Mouse (Mus musculus): ENCODE measurements around the gene Miox. TPM values are rescaled to one million over a fixed set of nuclear protein-coding genes. Genes with fewer than 3 reads are reported as not detected.
A peak's percentile ranks its signal among the peaks of the same experiment; 100 is the strongest.

The Miox gene
- total and polyA plus RNA-seq, 3 experiments: not detected

DNA sequence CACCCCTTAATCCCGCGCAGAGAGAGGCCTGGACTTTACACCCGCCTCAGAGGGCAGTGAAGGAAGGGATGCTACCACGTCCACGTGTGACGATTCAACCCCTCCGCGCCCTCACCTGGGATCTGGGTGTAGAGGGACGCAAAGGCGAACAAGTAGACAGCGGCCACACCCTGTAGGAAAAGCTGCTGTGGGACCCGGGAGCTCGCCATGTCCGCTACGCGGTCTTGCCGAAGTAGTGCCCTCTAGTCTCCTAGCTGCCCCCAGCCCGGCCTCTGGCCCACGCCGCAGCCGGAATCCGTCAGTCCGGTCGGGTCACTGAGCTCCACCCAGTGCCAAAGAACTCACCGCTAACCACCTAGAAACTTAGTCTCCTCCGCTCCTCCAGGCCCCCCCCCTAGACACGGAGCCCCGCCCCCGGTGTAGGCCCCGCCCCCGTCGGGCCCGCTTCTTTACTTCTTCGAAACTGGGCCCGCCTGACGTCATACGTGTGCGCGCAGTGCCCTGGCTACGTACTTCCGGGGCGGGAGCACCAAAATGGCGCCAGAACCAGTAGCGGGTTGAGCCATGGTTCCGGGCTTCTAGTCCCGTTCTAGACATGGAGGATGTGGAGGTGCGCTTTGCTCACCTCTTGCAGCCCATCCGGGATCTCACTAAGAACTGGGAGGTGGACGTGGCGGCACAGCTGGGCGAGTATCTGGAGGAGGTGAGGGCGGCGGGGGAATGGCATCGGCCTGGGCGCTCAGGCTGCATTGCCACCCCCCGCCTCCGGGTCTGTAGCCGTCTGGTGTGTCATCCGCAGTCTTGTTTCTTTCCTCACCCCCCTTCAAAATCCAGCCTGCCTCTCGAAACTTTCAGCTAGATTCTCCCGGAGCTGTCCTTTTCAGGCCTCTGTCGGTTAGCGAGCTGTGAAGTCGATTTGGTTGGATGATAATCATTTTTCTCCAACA is 21.3 kb downstream of the Miox start, which contains the start of the genes Lmf2 and Ncaph2:
TSS of gene Lmf2 (minus strand) at position 419 of the 947 bp plus-strand sequence.
TSS of gene Ncaph2 (plus strand) at position 479 of the 947 bp plus-strand sequence.
- no peaks in the 10 kb centered on the region; the same call in 1 of the 2 replicates for H3K36me3 ChIP-seq (ENCODE audit: control insufficient read depth, insufficient read depth, low read length)
- H3K9ac ChIP-seq (ENCODE audit: low read depth, low read length): peak within 1 kb of the TSS; percentile 95
- peak within 1 kb of the TSS; percentile 97 for H3K4me3 ChIP-seq
- WGBS: under 1% methylated on average over 64 of the region's 64 CpGs
- H3K79me2 ChIP-seq (replicated peaks; ENCODE audit: control insufficient read depth, insufficient read depth, low read length): peaks cover 3% of the 10 kb centered on the region
- peak; percentile 95 to 98 for DNase-seq
- no peaks in the 10 kb centered on the region for H3K27me3 ChIP-seq (ENCODE audit: control insufficient read depth, insufficient read depth, low read length)
- intact Hi-C loops (cut with DNase I): loop anchor here (2.0 kb wide), 2 partner anchors 17 to 41 kb away; partner anchors contain the start of genes Sbf1 and Sco2
- H3K27ac ChIP-seq: peak within 1 kb of the TSS; percentile 90
- H3K4me1 ChIP-seq (ENCODE audit: control insufficient read depth, insufficient read depth, low read length): peaks cover 7% of the 10 kb centered on the region
- TF ChIP-seq POLR2A (IDR thresholded peaks at IDR 0.05; ENCODE audit: insufficient read depth, low read depth, low read length) (peak; percentile 57), CTCF (IDR thresholded peaks at IDR 0.05) (no peak), EP300 (IDR thresholded peaks at IDR 0.05; ENCODE audit: insufficient read depth, low read depth, low read length) (0 out of 2 replicates have a peak, but pooled peaks have one; percentile 33)

DNA sequence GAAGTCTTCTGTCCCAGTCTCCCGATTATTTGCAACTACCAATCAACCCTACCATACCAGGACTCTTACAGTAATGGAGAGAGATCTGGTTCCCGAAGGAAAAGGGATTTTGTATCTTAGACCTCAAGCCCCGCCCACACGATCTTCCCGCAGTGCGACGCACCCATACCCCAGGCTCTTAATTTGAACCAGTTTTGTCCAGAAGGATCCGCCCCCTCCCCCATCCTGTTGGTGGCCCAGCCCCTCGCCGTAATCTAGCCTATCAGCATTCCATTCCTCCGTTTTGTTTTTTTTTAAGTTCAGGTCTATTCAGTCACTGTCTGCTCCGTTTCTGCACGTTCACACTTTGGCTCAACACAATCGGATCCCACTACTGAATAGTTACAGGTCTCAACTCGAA is 22.2 kb downstream of the Miox start:
- Histone ChIP-seq H3K36me3 (ENCODE audit: control insufficient read depth, insufficient read depth, low read length) (no peaks in the 10 kb centered on the region), H3K9ac (ENCODE audit: low read depth, low read length) (no peak overlapping the region), H3K27me3 (ENCODE audit: control insufficient read depth, insufficient read depth, low read length) (no peaks in the 10 kb centered on the region), H3K4me3 (peak overlapping the region; percentile 97), H3K4me1 (ENCODE audit: control insufficient read depth, insufficient read depth, low read length) (peaks cover 6% of the 10 kb centered on the region), H3K27ac (peak overlapping the region; percentile 90), H3K79me2 (replicated peaks; ENCODE audit: control insufficient read depth, insufficient read depth, low read length) (peaks cover 3% of the 10 kb centered on the region)
- TF ChIP-seq EP300 (IDR thresholded peaks at IDR 0.05; ENCODE audit: insufficient read depth, low read depth, low read length) (no peak), POLR2A (IDR thresholded peaks at IDR 0.05; ENCODE audit: insufficient read depth, low read depth, low read length) (no peak), CTCF (IDR thresholded peaks at IDR 0.05) (no peak)
- intact Hi-C loops (cut with DNase I): no loop called here
- no peak for DNase-seq
- WGBS: under 1% methylated on average over 15 of the region's 15 CpGs

GRCm38 (mm10) chr15:89358784-89359183 is 24.6 kb downstream of the Miox start:
- DNase-seq: no peak
- Histone ChIP-seq H3K4me3 (no peak overlapping the region), H3K9ac (ENCODE audit: low read depth, low read length) (no peak overlapping the region), H3K4me1 (ENCODE audit: control insufficient read depth, insufficient read depth, low read length) (peaks cover 6% of the 10 kb centered on the region), H3K36me3 (ENCODE audit: control insufficient read depth, insufficient read depth, low read length) (no peaks in the 10 kb centered on the region), H3K79me2 (replicated peaks; ENCODE audit: control insufficient read depth, insufficient read depth, low read length) (peaks cover 3% of the 10 kb centered on the region), H3K27ac (no peak overlapping the region), H3K27me3 (ENCODE audit: control insufficient read depth, insufficient read depth, low read length) (no peaks in the 10 kb centered on the region)
- 50% methylated on average over 3 of the region's 3 CpGs for WGBS
- intact Hi-C loops (cut with DNase I): no loop called here
- TF ChIP-seq CTCF (IDR thresholded peaks at IDR 0.05) (no peak), EP300 (IDR thresholded peaks at IDR 0.05; ENCODE audit: insufficient read depth, low read depth, low read length) (no peak), POLR2A (IDR thresholded peaks at IDR 0.05; ENCODE audit: insufficient read depth, low read depth, low read length) (no peak)

GRCm38 (mm10) chr15:89363051-89363450 is 28.9 kb downstream of the Miox start:
- H3K4me3 ChIP-seq: no peak overlapping the region
- no peak overlapping the region for H3K9ac ChIP-seq (ENCODE audit: low read depth, low read length)
- intact Hi-C loops (cut with DNase I): no loop called here
- H3K79me2 ChIP-seq (replicated peaks; ENCODE audit: control insufficient read depth, insufficient read depth, low read length): no peaks in the 10 kb centered on the region; the same call in 1 of the 2 replicates
- H3K27ac ChIP-seq: no peak overlapping the region
- TF ChIP-seq EP300 (IDR thresholded peaks at IDR 0.05; ENCODE audit: insufficient read depth, low read depth, low read length): no peak
- no peak for TF ChIP-seq CTCF (IDR thresholded peaks at IDR 0.05)
- no peak for TF ChIP-seq POLR2A (IDR thresholded peaks at IDR 0.05; ENCODE audit: insufficient read depth, low read depth, low read length)
- H3K4me1 ChIP-seq (ENCODE audit: control insufficient read depth, insufficient read depth, low read length): no peaks in the 10 kb centered on the region
- no peaks in the 10 kb centered on the region for H3K36me3 ChIP-seq (ENCODE audit: control insufficient read depth, insufficient read depth, low read length)
- no peak for DNase-seq
- WGBS: 82% methylated on average over 7 of the region's 7 CpGs
- no peaks in the 10 kb centered on the region for H3K27me3 ChIP-seq (ENCODE audit: control insufficient read depth, insufficient read depth, low read length)

- H3K27ac ChIP-seq: no peak overlapping the region
- intact Hi-C loops (cut with DNase I): no loop called here
- no peak overlapping the region for H3K4me3 ChIP-seq
- no peaks in the 10 kb centered on the region for H3K36me3 ChIP-seq (ENCODE audit: control insufficient read depth, insufficient read depth, low read length)
- DNase-seq: no peak
- no peaks in the 10 kb centered on the region for H3K27me3 ChIP-seq (ENCODE audit: control insufficient read depth, insufficient read depth, low read length)
- H3K9ac ChIP-seq (ENCODE audit: low read depth, low read length): no peak overlapping the region
- TF ChIP-seq CTCF (IDR thresholded peaks at IDR 0.05): no peak
- TF ChIP-seq POLR2A (IDR thresholded peaks at IDR 0.05; ENCODE audit: insufficient read depth, low read depth, low read length): no peak
- TF ChIP-seq EP300 (IDR thresholded peaks at IDR 0.05; ENCODE audit: insufficient read depth, low read depth, low read length): no peak
- H3K4me1 ChIP-seq (ENCODE audit: control insufficient read depth, insufficient read depth, low read length): no peaks in the 10 kb centered on the region
- H3K79me2 ChIP-seq (replicated peaks; ENCODE audit: control insufficient read depth, insufficient read depth, low read length): no peaks in the 10 kb centered on the region; the same call in 1 of the 2 replicates
- 84% methylated on average over 4 of the region's 4 CpGs for WGBS
These were observed 30.9 kb downstream of the Miox start for GRCm38 (mm10) chr15:89365141-89365551.

Measured in heart, adult 2 months (tissue).